Mouse (Mus musculus) cerebellum, adult 9-11 months (tissue): Measurements from ENCODE around the gene Cnnm1.

Experiments used
- DNase-seq: peaks from one replicate; pipeline ENCODE4 v3.0.0; 2022

The Cnnm1 gene

GRCm38 (mm10) chr19:43511621-43512620 is 71.7 kb downstream of the Cnnm1 start:
- DNase-seq, result peak; percentile 2

DNA sequence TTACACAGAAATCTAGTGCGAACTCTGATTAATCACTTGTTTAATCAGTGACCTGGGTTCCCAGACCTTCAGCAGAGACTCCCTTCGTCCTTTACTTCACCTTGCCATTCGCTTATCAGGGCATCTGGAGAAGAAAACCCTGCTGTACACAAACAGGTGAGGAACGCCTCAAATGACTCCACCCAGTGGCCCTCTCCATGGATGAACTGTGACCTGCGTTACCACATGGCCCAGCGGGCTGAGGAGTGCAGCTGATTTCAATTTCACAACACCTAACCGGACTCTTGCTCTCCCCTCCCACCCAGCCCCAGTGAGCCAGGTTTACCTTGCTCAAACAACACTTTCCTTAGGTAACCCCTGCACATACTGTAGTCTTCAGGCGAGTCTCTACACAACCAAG is 73.6 kb downstream of the Cnnm1 start:
- no peak for DNase-seq

DNA sequence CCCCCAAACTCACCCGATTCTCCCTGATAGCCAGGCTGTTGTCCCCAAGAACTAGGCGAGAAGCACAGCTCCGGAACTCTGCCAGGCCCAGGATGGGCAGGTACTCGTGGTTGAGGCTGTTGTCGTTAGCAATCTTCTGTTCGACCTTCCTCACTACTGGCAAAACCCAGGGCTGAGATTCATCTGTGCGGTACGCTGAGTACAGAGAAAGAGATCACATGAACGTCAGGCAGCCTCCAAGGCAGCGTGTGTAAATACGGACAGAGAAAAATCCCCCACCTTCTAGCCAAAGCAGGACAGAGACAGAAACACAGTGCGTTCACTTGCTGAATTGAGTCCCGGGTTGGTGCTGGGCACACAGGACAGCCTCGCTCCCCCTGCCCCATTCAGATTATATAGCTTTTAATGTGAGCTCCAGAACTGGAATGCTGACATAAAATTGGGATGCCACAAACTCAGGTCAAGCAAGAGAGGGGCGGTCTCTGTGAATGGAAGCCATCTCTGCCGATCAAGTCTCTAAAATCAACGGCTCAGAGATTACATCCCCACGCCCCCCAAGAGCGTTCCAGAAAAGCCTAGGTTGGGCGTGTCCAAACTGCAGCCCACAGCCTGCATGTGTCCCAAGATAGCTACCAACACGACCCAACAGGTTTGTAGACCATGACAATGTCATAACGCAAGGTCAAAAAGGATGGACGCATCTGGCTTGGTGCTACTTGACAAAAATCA is 75.6 kb downstream of the Cnnm1 start:
- no peak for DNase-seq

DNA sequence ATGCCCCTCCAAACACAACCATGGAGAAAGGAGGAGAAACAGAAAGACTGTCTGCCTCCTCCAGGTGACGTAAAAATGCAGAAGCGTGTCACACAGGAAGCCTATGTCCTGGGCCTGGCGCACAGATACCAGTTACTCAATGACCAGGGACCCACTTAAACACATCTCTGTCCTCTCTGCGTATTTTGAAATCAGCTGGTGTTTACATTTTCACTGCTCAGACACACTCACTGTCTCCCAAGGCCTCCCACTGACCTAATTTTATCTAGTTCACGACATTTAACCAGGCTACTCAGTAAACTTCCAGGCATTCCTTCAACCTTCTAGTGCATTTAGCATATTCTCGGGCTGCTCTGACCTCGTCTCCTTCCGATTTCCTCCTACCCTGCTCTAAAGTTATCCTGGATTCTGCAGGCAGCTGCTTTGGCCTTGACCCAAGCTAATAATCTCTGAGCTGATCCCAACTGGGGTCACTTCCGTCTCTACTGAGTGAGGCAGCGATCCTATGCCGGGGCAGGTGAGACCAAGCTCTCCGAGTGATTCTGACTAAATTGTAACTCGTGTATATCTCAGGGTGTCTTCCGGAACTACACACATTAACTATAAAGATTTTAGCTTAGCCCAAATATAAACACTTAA is 76.3 kb downstream of the Cnnm1 start:
- DNase-seq, result no peak

DNA sequence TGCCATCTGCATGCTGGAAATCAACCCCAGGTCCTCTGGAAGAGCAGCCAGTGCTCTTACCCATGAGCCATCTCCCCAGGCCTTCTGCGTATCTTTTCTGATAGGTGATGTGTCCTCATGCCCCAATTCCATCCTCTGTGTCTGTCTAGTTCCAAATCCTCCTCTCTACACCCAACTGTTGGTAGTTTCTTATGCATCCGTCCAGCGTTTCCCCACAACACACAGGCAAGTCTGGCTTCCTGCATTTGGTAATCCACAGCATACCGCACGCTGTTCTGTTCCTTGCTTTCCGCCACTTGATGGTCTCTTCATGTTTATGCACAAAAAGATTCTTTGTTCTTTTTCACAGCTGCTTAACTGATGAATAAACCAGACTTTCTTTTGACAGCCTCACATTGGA is 77.1 kb downstream of the Cnnm1 start:
- no peak for DNase-seq

- no peak for DNase-seq
These were observed 77.6 kb downstream of the Cnnm1 start for GRCm38 (mm10) chr19:43517808-43518207.

- no peak for DNase-seq
These were observed 78.0 kb downstream of the Cnnm1 start for GRCm38 (mm10) chr19:43518261-43518660.

- DNase-seq, result no peak
These were observed 79.0 kb downstream of the Cnnm1 start for GRCm38 (mm10) chr19:43519226-43519625.

- DNase-seq, result no peak
These were observed 80.2 kb downstream of the Cnnm1 start for GRCm38 (mm10) chr19:43520402-43520801.

DNA sequence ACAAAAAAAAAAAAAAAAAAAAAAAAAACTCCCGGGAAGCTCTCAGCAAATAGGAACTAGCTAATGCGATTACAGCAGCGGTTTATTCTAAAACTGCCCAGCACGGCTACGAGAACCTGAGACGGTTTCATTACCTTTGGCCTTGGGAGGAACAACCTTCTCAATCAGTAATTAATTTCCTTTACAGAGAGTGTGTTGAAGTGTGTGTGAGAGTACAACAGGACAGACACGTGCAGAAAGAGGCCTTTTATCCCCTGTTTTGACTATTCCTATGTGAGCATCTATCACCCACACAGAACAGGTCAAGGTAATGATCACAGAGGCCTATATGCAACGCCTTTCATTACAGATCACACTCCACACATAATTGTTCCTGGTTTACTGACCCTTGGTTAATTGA is 81.1 kb downstream of the Cnnm1 start:
- DNase-seq, result no peak

DNA sequence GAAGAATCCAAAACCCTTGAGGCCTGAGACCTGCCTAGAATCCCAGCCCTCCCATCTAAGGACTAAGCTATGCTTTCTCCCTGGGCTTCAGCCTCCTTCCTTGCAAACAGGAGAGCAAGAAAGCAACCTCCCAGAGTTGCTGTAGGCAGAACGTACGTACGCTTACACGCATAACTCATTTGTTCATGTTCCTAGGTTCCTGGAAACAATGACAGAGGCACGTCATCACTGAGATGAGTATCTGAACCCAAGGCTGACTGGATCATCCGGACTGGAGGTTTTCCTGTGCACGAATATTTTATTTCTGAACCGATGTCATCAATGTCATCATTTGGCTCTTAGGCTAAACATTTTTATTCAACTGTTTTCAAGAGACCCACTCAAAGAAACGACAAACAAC is 81.8 kb downstream of the Cnnm1 start:
- DNase-seq, result no peak

DNA sequence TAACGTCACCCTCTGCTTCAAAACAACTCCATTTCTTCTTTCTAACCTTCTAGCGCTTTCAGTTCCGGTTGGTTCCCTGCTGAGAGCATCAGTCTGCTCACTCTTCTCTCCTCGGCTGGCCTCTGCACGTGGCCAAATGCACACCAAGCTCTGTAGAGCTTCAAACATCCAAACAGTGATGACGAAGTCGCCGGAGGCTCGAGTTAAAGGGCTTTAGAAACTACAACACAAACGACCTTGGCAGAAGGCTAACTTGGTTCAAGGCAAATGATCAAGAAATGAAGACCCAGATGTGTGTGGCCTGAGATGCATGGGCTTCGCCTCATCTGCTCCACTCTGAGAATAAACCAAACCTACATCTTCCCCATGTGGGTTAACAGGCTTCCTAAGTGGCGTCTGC is 83.3 kb downstream of the Cnnm1 start:
- DNase-seq, result peak; percentile 65

GRCm38 (mm10) chr19:43524187-43525103 is 84.2 kb downstream of the Cnnm1 start, which contains the start of gene Got1:
TSS of gene Got1 (minus strand) at chr19:43524605.
- peak; percentile 99 for DNase-seq

DNA sequence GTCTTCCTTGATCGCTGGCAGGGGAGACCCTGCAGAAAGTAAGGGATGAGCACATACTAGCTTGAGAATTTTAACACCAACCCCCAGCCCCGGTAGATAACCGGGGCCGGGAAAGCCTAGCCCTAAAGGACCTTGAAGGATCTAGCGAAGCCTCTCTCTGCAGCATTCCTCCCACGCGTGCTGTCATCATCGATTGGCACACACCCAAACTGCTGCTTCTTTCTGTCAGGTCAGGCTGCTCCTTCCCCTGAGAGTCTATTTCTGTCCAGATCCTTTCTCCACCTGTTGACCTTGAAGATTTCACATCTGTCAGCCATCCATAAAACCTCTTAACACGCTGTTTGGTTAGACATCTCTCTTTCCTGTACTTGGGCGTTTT is 84.9 kb downstream of the Cnnm1 start:
- no peak for DNase-seq

DNA sequence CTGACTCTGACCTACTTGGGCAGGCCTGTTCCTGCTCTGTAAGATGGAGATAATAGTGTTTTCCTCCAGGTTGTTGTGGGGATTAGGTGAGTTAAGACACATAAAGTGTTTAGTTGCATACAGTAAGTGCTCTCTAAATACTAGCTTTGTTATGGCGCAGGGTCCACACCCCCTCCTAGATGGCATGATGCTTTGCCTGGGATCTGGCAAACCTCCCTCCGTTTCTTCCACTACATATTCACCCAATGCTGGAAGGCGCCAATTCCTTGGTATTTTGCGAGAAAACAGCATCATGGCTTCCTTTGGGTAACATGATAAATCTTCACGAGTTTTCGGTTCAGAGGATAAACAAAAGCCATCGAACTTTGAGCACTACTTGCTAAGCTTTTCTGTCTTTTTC is 85.3 kb downstream of the Cnnm1 start:
- peak; percentile 57 for DNase-seq

- no peak for DNase-seq
These were observed 85.8 kb downstream of the Cnnm1 start for GRCm38 (mm10) chr19:43526025-43526424.

DNA sequence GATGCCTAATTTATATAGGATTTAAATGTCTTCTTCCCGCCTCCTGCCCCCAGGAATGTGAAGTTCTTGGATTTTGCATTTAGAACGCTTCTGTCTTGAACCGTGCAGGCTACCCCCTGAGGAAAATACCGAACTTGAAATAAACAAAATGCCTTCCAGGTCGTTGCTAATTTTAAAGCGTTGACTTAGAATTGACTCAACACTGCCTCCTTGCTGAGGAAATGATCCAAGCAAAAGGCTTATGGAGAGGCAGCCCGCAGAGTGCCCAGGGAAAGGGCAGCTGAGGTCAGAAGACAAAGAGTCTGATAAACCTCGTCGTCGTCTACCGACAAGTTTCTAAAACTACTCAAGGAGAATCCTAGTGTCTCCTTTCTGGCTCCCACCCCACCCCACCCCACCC is 86.9 kb downstream of the Cnnm1 start:
- peak; percentile 32 for DNase-seq

DNA sequence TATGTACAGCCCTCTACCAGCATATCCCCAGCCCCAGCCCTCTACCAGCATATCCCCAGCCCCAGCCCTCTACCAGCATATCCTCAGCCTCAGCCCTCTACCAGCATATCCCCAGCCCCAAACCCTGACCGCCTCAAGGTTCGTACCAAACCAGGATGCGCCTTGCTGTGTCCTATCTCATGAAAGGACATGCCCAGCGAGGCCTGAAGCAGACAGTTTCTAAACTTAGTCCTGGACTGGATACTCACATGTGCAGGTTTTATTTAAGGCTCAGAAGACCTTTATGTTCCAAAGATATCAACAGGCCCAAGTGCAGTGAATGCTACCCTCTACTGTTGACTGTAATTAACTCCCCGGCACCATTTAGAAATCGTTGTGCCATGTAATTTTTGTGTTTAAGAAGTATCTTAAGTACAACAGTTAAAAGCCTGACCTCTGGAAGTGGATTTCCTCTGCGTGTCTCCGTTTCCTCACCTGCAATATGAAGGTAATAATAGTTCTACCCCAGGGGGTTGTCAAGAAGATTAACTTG is 87.9 kb downstream of the Cnnm1 start:
- DNase-seq, result no peak

GRCm38 (mm10) chr19:43530197-43530770 is 90.0 kb downstream of the Cnnm1 start:
- DNase-seq, result peak; percentile 70

DNA sequence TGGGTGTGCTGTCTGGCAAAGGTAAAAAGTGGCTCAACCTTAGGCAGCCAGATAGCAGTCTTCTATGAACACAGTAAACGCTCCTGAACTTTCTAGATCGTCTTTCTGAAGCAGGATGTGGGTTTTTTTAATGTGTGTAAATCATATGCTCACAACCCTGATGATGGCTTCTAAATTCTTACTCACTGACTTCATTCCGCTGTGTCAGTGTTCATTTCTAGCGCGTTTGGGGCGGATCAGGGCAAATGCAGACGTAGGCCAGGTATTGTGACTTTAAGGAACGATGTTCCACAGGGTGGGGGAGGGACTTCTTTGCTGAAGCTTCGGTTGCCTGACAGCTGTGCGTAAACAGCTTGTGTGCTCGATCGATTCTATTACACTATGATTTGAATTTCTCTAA is 90.7 kb downstream of the Cnnm1 start:
- DNase-seq, result no peak

- DNase-seq, result no peak
These were observed 95.1 kb downstream of the Cnnm1 start for GRCm38 (mm10) chr19:43535372-43535771.
